Mouse (Mus musculus) intestine, postnatal 0 days (tissue): Measurements from ENCODE around the gene Mob1b. TPM values are rescaled to one million over a fixed set of nuclear protein-coding genes. Genes with fewer than 3 reads are reported as not detected.
A peak's percentile ranks its signal among the peaks of the same experiment; 100 is the strongest.

Experiments used
- ATAC-seq: fragments of 200-750 bp; cut with Nextera tagmentation; 2 replicates; pipeline ENCODE4 v1.8.0; 2017; ENCODE audit warnings: mild to moderate bottlenecking, moderate TSS enrichment, moderate library complexity
- H3K27ac ChIP-seq: fragments of 300-500 bp; sonication (generic); 2 replicates; pipeline ENCODE4 v1.5.1; 2014; ENCODE audit warnings: mild to moderate bottlenecking, low read depth, low read length, moderate library complexity
- H3K27me3 ChIP-seq: fragments of 300-500 bp; sonication (generic); replicated peaks from 2 replicates; pipeline ENCODE4 v1.6.1; 2014; ENCODE audit warnings: low read length, mixed read lengths; ENCODE audit not compliant: control insufficient read depth, insufficient read depth
- H3K36me3 ChIP-seq: fragments of 300-500 bp; sonication (generic); 2 replicates; pipeline ENCODE4 v1.6.1; 2014; ENCODE audit warnings: mild to moderate bottlenecking, moderate library complexity; ENCODE audit not compliant: control insufficient read depth, insufficient read depth
- H3K4me1 ChIP-seq: fragments of 300-500 bp; sonication (generic); replicated peaks from 2 replicates; pipeline ENCODE4 v1.6.1; 2014; ENCODE audit warnings: antibody characterized with exemption, low read length, mixed read lengths; ENCODE audit not compliant: control insufficient read depth, insufficient read depth
- H3K4me2 ChIP-seq: fragments of 300-500 bp; sonication (generic); replicated peaks from 2 replicates; pipeline ENCODE4 v1.6.1; 2014; ENCODE audit warnings: low read depth, mild to moderate bottlenecking, moderate library complexity
- H3K4me3 ChIP-seq: fragments of 300-500 bp; sonication (generic); 2 replicates; pipeline ENCODE4 v1.5.1; 2014; ENCODE audit warnings: low read depth, low read length
- H3K9ac ChIP-seq: fragments of 300-500 bp; sonication (generic); 2 replicates; pipeline ENCODE4 v1.6.1; 2014; ENCODE audit warnings: mild to moderate bottlenecking, low read depth, low read length
- H3K9me3 ChIP-seq: fragments of 300-500 bp; sonication (generic); 2 replicates; pipeline ENCODE4 v1.6.1; 2016; ENCODE audit warnings: mixed run types; ENCODE audit not compliant: control insufficient read depth
- CTCF ChIP-seq: sonication (generic); IDR thresholded peaks from 2 replicates; pipeline ENCODE4 v1.5.1; 2016; ENCODE audit warnings: low read depth, mild to moderate bottlenecking, control low read depth, antibody characterized with exemption, moderate library complexity
- WGBS: fragments of 180-500 bp; shearing (Covaris S2); extraction: QIAGEN DNeasy Blood & Tissue Kit; methylation state at CpG from one replicate; pipeline ENCODE4 v1.1.7; 2014; 5-methylcytosine and 5-hydroxymethylcytosine counted together
- polyA plus RNA-seq: library from polyadenylated mRNA; unstranded; fragments of >200 nt; fragmentation: Nextera tagmentation; extraction: Ambion mirVana; gene quantifications from 2 replicates; pipeline ENCODE4 v1.2.1, GENCODE M21; 2015

Mob1b gene
- 8.0 and 9.6 TPM in 2 replicates for polyA plus RNA-seq

DNA sequence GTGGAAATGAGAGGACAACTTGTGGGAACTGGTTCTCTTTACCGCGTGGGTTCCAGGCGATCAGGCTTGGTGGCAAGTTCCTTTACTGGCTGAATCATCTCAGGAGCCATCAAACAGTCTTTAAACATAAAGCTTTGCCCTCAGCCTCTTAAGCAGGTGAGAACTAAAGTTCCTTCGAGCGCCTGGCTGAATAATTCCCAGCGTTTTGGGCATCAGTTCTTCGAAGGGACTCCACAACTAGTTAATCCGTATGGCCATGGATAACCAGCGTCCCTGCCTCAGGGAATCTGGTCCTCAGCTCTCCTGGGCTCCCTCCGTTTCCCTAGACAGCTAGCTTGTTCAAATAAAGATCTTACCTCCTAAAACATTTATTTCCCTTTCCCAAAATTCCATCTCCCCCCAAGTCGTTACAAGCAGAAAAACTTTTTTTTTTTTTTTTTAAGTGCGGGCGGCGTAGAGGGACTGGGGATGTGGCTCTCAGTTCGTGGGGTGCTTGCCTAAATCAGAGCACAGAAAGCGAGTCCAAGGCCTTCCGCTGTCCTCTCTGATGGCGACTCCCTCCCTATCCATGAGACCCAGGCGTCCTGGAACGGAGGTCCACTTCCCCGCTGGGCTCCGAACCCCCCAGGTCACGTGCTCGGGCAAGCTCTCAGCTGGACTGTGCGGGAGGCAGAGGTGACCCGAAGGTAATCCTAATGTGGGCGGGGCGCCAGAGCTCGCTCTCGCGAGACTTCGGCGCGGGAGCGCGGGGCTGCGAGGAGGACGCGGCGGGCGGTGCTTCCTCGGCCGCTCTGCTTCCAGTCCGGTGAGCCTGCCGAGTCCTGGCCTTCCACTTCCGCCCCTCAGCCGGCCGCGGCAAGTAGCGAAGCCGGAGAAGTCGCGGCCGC is at the start of gene Mob1b:
Mob1b (plus strand) TSS at position 740 of the 887 bp plus-strand sequence.
- WGBS: under 1% methylated on average over 54 of the region's 54 CpGs
- H3K36me3 ChIP-seq: no peaks in the 10 kb centered on the region
- H3K9me3 ChIP-seq: no peaks in the 10 kb centered on the region
- peak within 1 kb of the TSS; percentile 97 for H3K9ac ChIP-seq
- H3K27ac ChIP-seq: peak within 1 kb of the TSS; percentile 97
- H3K4me3 ChIP-seq: peak within 1 kb of the TSS; percentile 99
- H3K27me3 ChIP-seq: no peaks in the 10 kb centered on the region
- peak within 1 kb of the TSS; percentile 87 for H3K4me2 ChIP-seq
- ATAC-seq: peak; percentile 98
- peaks cover 6% of the 10 kb centered on the region; the same call in 1 of the 2 replicates for H3K4me1 ChIP-seq
- TF ChIP-seq CTCF: no peak

DNA sequence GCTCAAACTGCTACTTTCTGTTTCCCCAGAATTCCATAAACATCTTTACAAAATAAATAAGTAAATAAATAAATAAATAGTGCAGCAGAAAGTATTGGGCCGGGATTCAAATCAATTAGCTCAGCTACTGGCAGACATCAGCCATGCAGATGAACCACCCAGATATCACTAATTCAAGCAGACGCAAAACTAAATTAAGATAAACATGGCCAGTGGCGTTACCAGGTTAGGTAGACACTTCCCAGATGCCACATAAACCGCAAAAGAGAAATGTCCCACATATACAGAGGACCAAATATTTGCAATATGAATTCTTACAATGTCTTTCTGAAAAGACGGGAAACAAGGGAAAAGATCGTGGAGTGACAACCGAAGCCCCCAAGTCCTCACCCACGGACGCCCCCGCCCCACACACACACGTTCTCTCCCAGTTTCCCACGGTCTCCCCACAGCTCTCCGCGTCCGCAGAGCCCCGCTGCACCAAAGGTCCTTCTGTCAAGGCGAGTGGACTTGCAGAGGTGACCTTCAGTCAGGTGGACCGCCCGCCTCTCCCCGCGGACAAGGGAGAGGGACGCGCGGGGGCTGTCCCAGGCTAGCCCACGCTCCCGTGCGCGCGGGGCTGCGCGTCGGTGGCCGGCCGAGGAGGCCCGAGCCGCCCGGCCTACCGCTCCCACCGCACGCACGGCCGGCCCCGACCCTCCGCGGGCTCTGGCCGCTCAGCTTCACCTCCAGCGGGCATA is 45.8 kb upstream of the Mob1b start:
- peaks cover 18% of the 10 kb centered on the region for H3K36me3 ChIP-seq
- H3K4me2 ChIP-seq: peak overlapping the region; percentile 89
- H3K27me3 ChIP-seq: no peaks in the 10 kb centered on the region
- H3K4me3 ChIP-seq: peak overlapping the region; percentile 96
- H3K27ac ChIP-seq: peak overlapping the region; percentile 98
- ATAC-seq: peak; percentile 31
- WGBS: under 1% methylated on average over 47 of the region's 47 CpGs
- TF ChIP-seq CTCF: no peak
- H3K4me1 ChIP-seq: peaks cover 12% of the 10 kb centered on the region
- H3K9me3 ChIP-seq: no peaks in the 10 kb centered on the region
- peak overlapping the region; percentile 99 for H3K9ac ChIP-seq

DNA sequence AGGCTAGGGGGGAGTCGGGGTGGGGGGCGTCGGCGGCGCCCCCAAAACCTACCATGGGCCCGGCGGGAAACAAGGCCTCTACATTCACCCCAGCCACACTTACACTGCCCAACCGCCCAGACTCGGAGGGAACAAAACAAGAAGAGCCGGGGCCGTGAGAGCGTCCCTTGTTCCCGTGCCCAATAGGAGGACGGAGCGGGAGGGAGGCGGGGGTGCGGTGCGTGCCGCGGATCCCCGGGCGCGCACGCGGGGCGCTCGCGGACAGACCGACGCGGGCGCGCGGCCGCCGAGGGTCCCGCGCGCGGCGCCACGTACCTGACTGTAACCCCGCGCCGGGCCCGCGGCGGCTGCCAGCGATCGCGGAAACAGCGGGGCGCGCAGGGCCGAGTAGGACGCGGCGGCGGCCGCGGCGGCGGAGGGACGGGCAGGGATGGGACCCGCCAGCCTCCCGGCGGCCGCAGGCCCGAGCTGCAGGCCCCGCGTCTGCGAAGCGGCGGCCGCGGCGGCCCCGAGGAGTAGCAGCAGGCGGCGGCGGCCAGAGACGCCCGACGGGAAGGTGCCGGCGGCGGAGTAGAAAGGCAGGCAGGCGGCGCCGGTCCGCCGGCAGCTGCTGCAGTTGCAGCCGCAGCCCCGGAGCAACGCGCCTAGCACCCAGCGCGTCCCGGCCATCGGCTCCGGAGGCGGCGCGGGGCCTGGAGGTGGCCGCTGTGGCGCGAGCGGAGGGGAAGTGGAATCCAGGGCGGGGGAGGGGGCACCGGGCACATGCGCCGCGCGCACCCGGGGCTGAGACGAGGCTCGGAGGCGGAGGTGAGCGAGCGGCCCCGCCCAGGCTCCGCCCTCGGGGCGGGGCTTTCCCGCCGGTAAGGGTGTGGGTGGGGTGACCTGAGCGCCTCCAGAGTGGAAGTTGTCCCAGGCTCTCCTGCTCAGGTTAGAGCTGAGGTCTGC is 44.9 kb upstream of the Mob1b start, which contains the start of gene Grsf1:
Grsf1 (minus strand) TSS at position 729 of the 945 bp plus-strand sequence.
- H3K4me3 ChIP-seq: peak within 1 kb of the TSS; percentile 96
- WGBS: under 1% methylated on average over 116 of the region's 127 CpGs
- H3K27me3 ChIP-seq: no peaks in the 10 kb centered on the region
- H3K36me3 ChIP-seq: peaks cover 10% of the 10 kb centered on the region
- peak within 1 kb of the TSS; percentile 99 for H3K9ac ChIP-seq
- peak; percentile 92 for ATAC-seq
- H3K4me1 ChIP-seq: peaks cover 12% of the 10 kb centered on the region
- TF ChIP-seq CTCF: peak; percentile 37
- no peaks in the 10 kb centered on the region for H3K9me3 ChIP-seq
- H3K4me2 ChIP-seq: peak within 1 kb of the TSS; percentile 89
- peak within 1 kb of the TSS; percentile 98 for H3K27ac ChIP-seq

DNA sequence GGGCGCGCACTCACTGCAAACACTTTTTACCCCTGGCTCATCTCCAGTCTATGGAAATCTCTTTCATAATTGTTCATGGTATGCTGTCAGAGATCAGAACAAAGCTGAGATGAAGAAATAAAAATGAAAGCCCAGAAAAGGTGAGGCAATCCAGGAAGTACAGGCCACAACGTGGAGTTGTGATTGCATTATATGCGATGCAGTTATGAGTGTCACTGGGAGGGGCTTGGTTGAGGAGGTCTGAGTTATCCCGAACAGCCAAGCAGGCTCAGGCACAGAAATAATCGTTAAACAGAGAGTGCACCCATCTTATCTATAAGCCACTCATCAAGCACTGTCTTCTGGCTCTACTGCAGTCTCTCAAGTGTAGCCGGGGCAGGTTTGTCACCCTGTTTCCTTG is 41.7 kb upstream of the Mob1b start:
- Histone ChIP-seq H3K27me3 (no peaks in the 10 kb centered on the region), H3K27ac (no peak overlapping the region), H3K9ac (no peak overlapping the region; the same call in 1 of the 2 replicates), H3K4me3 (no peak overlapping the region), H3K4me1 (peaks cover 12% of the 10 kb centered on the region), H3K36me3 (no peaks in the 10 kb centered on the region), H3K9me3 (no peaks in the 10 kb centered on the region), H3K4me2 (peak overlapping the region; percentile 49)
- no peak for TF ChIP-seq CTCF
- ATAC-seq: no peak
- WGBS: 26% methylated on average over 7 of the region's 7 CpGs

DNA sequence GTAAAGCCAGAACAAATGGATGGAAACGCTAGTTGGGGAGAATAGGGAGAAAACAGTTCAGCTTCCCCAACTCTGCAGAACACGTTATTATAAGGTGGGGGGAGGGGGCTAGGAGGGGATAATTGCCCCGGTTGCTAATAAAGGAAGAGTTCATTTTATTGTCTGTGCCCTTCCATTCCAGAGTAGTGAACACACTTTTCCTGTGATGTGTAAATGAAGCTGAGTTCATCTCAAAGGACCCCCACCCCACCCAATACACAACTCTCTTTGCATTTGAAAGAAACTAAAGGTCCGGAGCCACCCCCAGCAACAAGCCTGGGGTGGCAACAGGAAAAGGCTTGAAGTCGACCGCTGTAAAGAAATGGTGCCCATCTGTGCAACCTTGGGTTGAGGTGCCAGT is 41.3 kb upstream of the Mob1b start:
- Histone ChIP-seq H3K36me3 (no peaks in the 10 kb centered on the region), H3K4me2 (peak overlapping the region; percentile 49), H3K9ac (no peak overlapping the region; the same call in 1 of the 2 replicates), H3K9me3 (no peaks in the 10 kb centered on the region), H3K4me3 (no peak overlapping the region), H3K27ac (no peak overlapping the region), H3K27me3 (no peaks in the 10 kb centered on the region), H3K4me1 (peaks cover 11% of the 10 kb centered on the region)
- WGBS: 29% methylated on average over 6 of the region's 6 CpGs
- ATAC-seq: no peak
- no peak for TF ChIP-seq CTCF
